In genomic region chr4:124659251-124660217, GRCm38 (mm10) we compare ENCODE assay signal across 7 mouse cellular contexts. TPM values are rescaled to one million over a fixed set of nuclear protein-coding genes. Genes with fewer than 3 reads are reported as not detected.
DNase-seq lines count a peak whose midpoint lies in the region; ATAC-seq and TF ChIP-seq lines count a peak whose summit lies in the region.

No protein-coding gene starts in this region.

- H3K9ac ChIP-seq in forebrain, postnatal 0 days, result peak overlapping the region; percentile 59
- H3K9ac ChIP-seq in limb, embryonic 15.5 days, result no peak overlapping the region

- H3K9me3 ChIP-seq in forebrain, postnatal 0 days (ENCODE audit: low read length), result no peaks in the 10 kb centered on the region
- H3K9me3 ChIP-seq in limb, embryonic 15.5 days, result no peaks in the 10 kb centered on the region

- peaks cover 3% of the 10 kb centered on the region; the same call in 1 of the 2 replicates for H3K4me1 ChIP-seq in forebrain, postnatal 0 days (ENCODE audit: insufficient read depth)
- peaks cover 37% of the 10 kb centered on the region for H3K4me1 ChIP-seq in limb, embryonic 15.5 days

- peaks cover 20% of the 10 kb centered on the region for H3K27me3 ChIP-seq in forebrain, postnatal 0 days (ENCODE audit: insufficient read depth, low read length)
- H3K27me3 ChIP-seq in limb, embryonic 15.5 days, result peaks cover 94% of the 10 kb centered on the region

- WGBS in forebrain, postnatal 0 days, result 4% methylated on average over 66 of the region's 68 CpGs
- WGBS in limb, embryonic 15.5 days, result 2% methylated on average over 68 of the region's 68 CpGs

- peak overlapping the region; percentile 81 for H3K4me2 ChIP-seq in forebrain, postnatal 0 days (ENCODE audit: low read depth)
- H3K4me2 ChIP-seq in limb, embryonic 15.5 days, result peak overlapping the region; percentile 99

- H3K36me3 ChIP-seq in forebrain, postnatal 0 days (ENCODE audit: insufficient read depth), result no peaks in the 10 kb centered on the region
- no peaks in the 10 kb centered on the region for H3K36me3 ChIP-seq in limb, embryonic 15.5 days

- DNase-seq in ovary, postnatal 14 days (ENCODE audit: low spot score), result peak; percentile 4
- DNase-seq in ovary, postnatal 10 days (ENCODE audit: low spot score), result no peak
- peak; percentile 31 for DNase-seq in forebrain, postnatal 0 days
- DNase-seq in testis, postnatal 10 days (ENCODE audit: low spot score), result peak; percentile 53
- DNase-seq in spleen, postnatal 4 days (ENCODE audit: low spot score in 2 of 2), result no peak
- DNase-seq in cerebellum, adult 11 months, result no peak

- no peak for TF ChIP-seq CTCF in forebrain, postnatal 0 days (IDR thresholded peaks at IDR 0.05; ENCODE audit: low read depth)

- no peak overlapping the region for H3K27ac ChIP-seq in forebrain, postnatal 0 days (ENCODE audit: low read depth, low read length)
- no peak overlapping the region for H3K27ac ChIP-seq in limb, embryonic 15.5 days

- H3K4me3 ChIP-seq in forebrain, postnatal 0 days (ENCODE audit: low read depth, low read length), result peak overlapping the region; percentile 48
- peak overlapping the region; percentile 65 for H3K4me3 ChIP-seq in limb, embryonic 15.5 days

- no peak for ATAC-seq in forebrain, postnatal 0 days
- ATAC-seq in limb, embryonic 15.5 days (ENCODE audit: insufficient number of reproducible peaks, low FRiP score, low TSS enrichment, low read depth), result no peak

RNA-seq across cellular contexts. Expression of gene Pou3f1, which starts 2.9 kb away (rescaled TPM):
- total RNA-seq in forebrain, postnatal 0 days (2014; rRNA removed), result 19.7 and 30.5 TPM in 2 replicates
- 20.2 and 31.1 TPM in 2 replicates for polyA plus RNA-seq in forebrain, postnatal 0 days (2015; fragmentation: Nextera tagmentation; extraction: Ambion mirVana)
- polyA plus RNA-seq in limb, embryonic 15.5 days (2015; fragmentation: Nextera tagmentation; extraction: Ambion mirVana), result 1.1 and 1.7 TPM in 2 replicates

RNA-seq across cellular contexts. Expression of gene Utp11, which starts 33.9 kb away (rescaled TPM):
- total RNA-seq in forebrain, postnatal 0 days (2014; rRNA removed), result 14.2 and 16.2 TPM in 2 replicates
- 30.9 and 33.0 TPM in 2 replicates for polyA plus RNA-seq in forebrain, postnatal 0 days (2015; fragmentation: Nextera tagmentation; extraction: Ambion mirVana)
- 74.7 and 79.4 TPM in 2 replicates for polyA plus RNA-seq in limb, embryonic 15.5 days (2015; fragmentation: Nextera tagmentation; extraction: Ambion mirVana)

RNA-seq across cellular contexts. Expression of gene Fhl3, which starts 41.0 kb away (rescaled TPM):
- total RNA-seq in forebrain, postnatal 0 days (2014; rRNA removed), result 2.5 and 3.0 TPM in 2 replicates
- polyA plus RNA-seq in forebrain, postnatal 0 days (2015; fragmentation: Nextera tagmentation; extraction: Ambion mirVana), result 1.4 and 2.0 TPM in 2 replicates
- 11.5 and 15.4 TPM in 2 replicates for polyA plus RNA-seq in limb, embryonic 15.5 days (2015; fragmentation: Nextera tagmentation; extraction: Ambion mirVana)

RNA-seq across cellular contexts. Expression of gene 3100002H09Rik, which starts 48.9 kb away (rescaled TPM):
- total RNA-seq in forebrain, postnatal 0 days (2014; rRNA removed), result 0.23 TPM in 1 of 2 replicates, not detected in the other
- polyA plus RNA-seq in forebrain, postnatal 0 days (2015; fragmentation: Nextera tagmentation; extraction: Ambion mirVana), result 0.18 TPM in 1 of 2 replicates, not detected in the other
- not detected in 2 replicates for polyA plus RNA-seq in limb, embryonic 15.5 days (2015; fragmentation: Nextera tagmentation; extraction: Ambion mirVana)

RNA-seq across cellular contexts. Expression of gene Sf3a3, which starts 55.0 kb away (rescaled TPM):
- total RNA-seq in forebrain, postnatal 0 days (2014; rRNA removed), result 46.3 and 54.4 TPM in 2 replicates
- polyA plus RNA-seq in forebrain, postnatal 0 days (2015; fragmentation: Nextera tagmentation; extraction: Ambion mirVana), result 68.3 and 84.1 TPM in 2 replicates
- polyA plus RNA-seq in limb, embryonic 15.5 days (2015; fragmentation: Nextera tagmentation; extraction: Ambion mirVana), result 131 and 134 TPM in 2 replicates

Comparison
In these comparisons a context has a peak if more than half of its experiments do, and no peak if none do; other contexts are left out.
1. DNase-seq: peak in ovary, postnatal 14 days (single experiment), forebrain, postnatal 0 days (single experiment) and testis, postnatal 10 days (single experiment); none in ovary, postnatal 10 days (single experiment), spleen, postnatal 4 days (0 of 2) and cerebellum, adult 11 months (single experiment).